Mouse (Mus musculus) intestine, embryonic 15.5 days (tissue): ENCODE measurements around the gene Sdc3. TPM values are rescaled to one million over a fixed set of nuclear protein-coding genes. Genes with fewer than 3 reads are reported as not detected.

ENCODE experiments used
- ATAC-seq: fragments of 200-750 bp; cut with Nextera tagmentation; 2 replicates; pipeline ENCODE4 v1.8.0; 2017; ENCODE audit warnings: moderate TSS enrichment, moderate library complexity
- H3K27ac ChIP-seq: fragments of 300-500 bp; sonication (generic); 2 replicates; pipeline ENCODE4 v1.5.1; 2015; ENCODE audit warnings: mild to moderate bottlenecking, inconsistent platforms
- H3K27me3 ChIP-seq: fragments of 300-500 bp; sonication (generic); replicated peaks from 2 replicates; pipeline ENCODE4 v1.6.1; 2015; ENCODE audit warnings: inconsistent platforms
- H3K36me3 ChIP-seq: fragments of 300-500 bp; sonication (generic); 2 replicates; pipeline ENCODE4 v1.6.1; 2015; ENCODE audit warnings: inconsistent platforms
- H3K4me1 ChIP-seq: fragments of 300-500 bp; sonication (generic); replicated peaks from 2 replicates; pipeline ENCODE4 v1.6.1; 2015; ENCODE audit warnings: inconsistent platforms
- H3K4me2 ChIP-seq: fragments of 300-500 bp; sonication (generic); replicated peaks from 2 replicates; pipeline ENCODE4 v1.6.1; 2015; ENCODE audit warnings: mild to moderate bottlenecking, inconsistent platforms
- H3K4me3 ChIP-seq: fragments of 300-500 bp; sonication (generic); replicated peaks from 2 replicates; pipeline ENCODE4 v1.5.1; 2015; ENCODE audit warnings: inconsistent platforms
- H3K9ac ChIP-seq: fragments of 300-500 bp; sonication (generic); 2 replicates; pipeline ENCODE4 v1.6.1; 2015; ENCODE audit warnings: inconsistent platforms
- H3K9me3 ChIP-seq: fragments of 300-500 bp; sonication (generic); 2 replicates; pipeline ENCODE4 v1.6.1; 2016; ENCODE audit warnings: inconsistent platforms
- WGBS: fragments of 180-500 bp; shearing (Covaris S2); methylation state at CpG from one replicate; pipeline ENCODE4 v1.1.7; 2015; 5-methylcytosine and 5-hydroxymethylcytosine counted together
- polyA plus RNA-seq: library from polyadenylated mRNA; unstranded; fragments of >200 nt; fragmentation: Nextera tagmentation; extraction: Ambion mirVana; gene quantifications from 2 replicates; pipeline ENCODE4 v1.2.1, GENCODE M21; 2015

Sdc3 gene
- polyA plus RNA-seq, 1 experiment from 2014 or later, result 20.3 TPM

GRCm38 (mm10) chr4:130868803-130869202 is 76.5 kb downstream of the Sdc3 start:
- H3K4me3 ChIP-seq, result no peak overlapping the region
- no peak for ATAC-seq
- H3K27me3 ChIP-seq, result no peaks in the 10 kb centered on the region; the same call in 1 of the 2 replicates
- no peak overlapping the region for H3K4me2 ChIP-seq
- 58% methylated on average over 5 of the region's 5 CpGs for WGBS
- no peak overlapping the region for H3K9ac ChIP-seq
- H3K9me3 ChIP-seq, result no peaks in the 10 kb centered on the region
- H3K27ac ChIP-seq, result no peak overlapping the region
- no peaks in the 10 kb centered on the region for H3K4me1 ChIP-seq
- no peaks in the 10 kb centered on the region for H3K36me3 ChIP-seq

GRCm38 (mm10) chr4:130872414-130872813 is 80.1 kb downstream of the Sdc3 start:
- no peaks in the 10 kb centered on the region for H3K36me3 ChIP-seq
- H3K9ac ChIP-seq, result no peak overlapping the region
- no peak overlapping the region for H3K4me3 ChIP-seq
- H3K9me3 ChIP-seq, result no peaks in the 10 kb centered on the region
- H3K27me3 ChIP-seq, result 0 out of 2 replicates have a peak, but pooled peaks cover 4% of the 10 kb centered on the region
- ATAC-seq, result no peak
- H3K4me1 ChIP-seq, result peaks cover 10% of the 10 kb centered on the region
- H3K4me2 ChIP-seq, result no peak overlapping the region
- no peak overlapping the region for H3K27ac ChIP-seq
- WGBS, result 58% methylated on average over 11 of the region's 11 CpGs

- Histone ChIP-seq H3K4me2 (no peak overlapping the region), H3K4me1 (peaks cover 10% of the 10 kb centered on the region), H3K27ac (no peak overlapping the region), H3K4me3 (no peak overlapping the region), H3K9ac (no peak overlapping the region), H3K36me3 (no peaks in the 10 kb centered on the region), H3K9me3 (no peaks in the 10 kb centered on the region), H3K27me3 (0 out of 2 replicates have a peak, but pooled peaks cover 4% of the 10 kb centered on the region)
- WGBS, result 79% methylated on average over 5 of the region's 5 CpGs
- ATAC-seq, result no peak
Observed at GRCm38 (mm10) chr4:130873440-130873839, 81.1 kb downstream of the Sdc3 start.

- no peaks in the 10 kb centered on the region for H3K9me3 ChIP-seq
- 15% methylated on average over 10 of the region's 10 CpGs for WGBS
- H3K4me1 ChIP-seq, result peaks cover 10% of the 10 kb centered on the region
- 0 out of 2 replicates have a peak overlapping the region, but pooled peaks have one; percentile 22 for H3K27ac ChIP-seq
- H3K36me3 ChIP-seq, result no peaks in the 10 kb centered on the region
- H3K4me2 ChIP-seq, result peak overlapping the region; percentile 31; the same call in 1 of the 2 replicates
- H3K27me3 ChIP-seq, result 0 out of 2 replicates have a peak, but pooled peaks cover 4% of the 10 kb centered on the region
- 0 out of 2 replicates have a peak overlapping the region, but pooled peaks have one; percentile 5 for H3K9ac ChIP-seq
- ATAC-seq, result peak; percentile 64
- no peak overlapping the region for H3K4me3 ChIP-seq
Observed at GRCm38 (mm10) chr4:130874601-130875000, 82.3 kb downstream of the Sdc3 start.

Other genes with a start within 250 kb of the Sdc3 start
- gene Nkain1, start 218.4 kb upstream of the Sdc3 start, polyA plus RNA-seq, result 1.1 and 1.2 TPM in 2 replicates
- gene Pum1, start 129.2 kb upstream of the Sdc3 start, polyA plus RNA-seq, result 67.2 and 71.0 TPM in 2 replicates
- 37.9 and 42.4 TPM in 2 replicates for gene Laptm5, start 120.6 kb downstream of the Sdc3 start, polyA plus RNA-seq
- gene Matn1, start 151.8 kb downstream of the Sdc3 start, polyA plus RNA-seq, result 0.06 TPM in 1 of 2 replicates, not detected in the other